Mouse (Mus musculus) ES-Bruce4 (cell line): ENCODE data around the gene Etv3.

ENCODE experiments used
- CTCF ChIP-seq: IDR thresholded peaks from one replicate; pipeline ENCODE4 v1.8.1; 2011; ENCODE audit warnings: low read depth, low read length
- POLR2A ChIP-seq: IDR thresholded peaks from one replicate; pipeline ENCODE4 v1.8.1; 2011; ENCODE audit warnings: low read length; ENCODE audit not compliant: insufficient read depth

DNA sequence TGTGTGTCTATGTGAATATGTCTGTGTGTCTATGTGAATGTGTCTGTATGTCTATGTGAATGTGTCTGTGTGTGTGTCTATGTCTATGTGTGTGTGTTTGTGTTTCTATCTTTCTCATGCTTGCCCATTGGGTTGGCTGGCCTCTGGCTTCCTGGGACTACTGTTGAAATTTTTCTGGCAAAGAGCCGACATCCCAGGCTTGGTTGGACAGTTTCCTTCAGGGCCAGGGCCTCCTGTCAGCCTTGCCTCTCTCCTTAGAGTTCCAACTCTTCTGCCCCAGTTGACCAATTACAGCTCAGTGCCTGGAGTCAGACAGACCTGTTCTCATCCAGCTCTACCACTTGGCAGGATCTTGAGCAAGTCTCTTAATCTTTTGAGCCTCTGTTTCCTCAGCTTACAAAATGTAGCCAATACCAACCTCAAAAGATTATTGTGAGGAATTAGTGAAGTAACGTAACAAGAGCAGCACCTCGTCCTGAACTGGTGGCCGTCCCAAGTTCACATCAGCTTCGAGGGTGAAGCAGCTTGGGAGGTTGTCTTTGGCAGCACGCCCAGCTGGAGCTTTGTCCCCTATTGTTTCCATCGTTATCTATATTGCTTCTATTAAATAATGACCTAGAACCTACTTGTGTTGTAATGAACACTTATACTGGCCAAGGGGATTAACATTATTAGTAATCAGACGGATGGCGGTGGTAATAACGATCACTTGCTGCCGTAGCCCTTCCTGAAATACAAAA, 28.2 kb downstream of the Etv3 start:
- TF ChIP-seq POLR2A (no peak), CTCF (no peak)
